Mouse (Mus musculus) forebrain, embryonic 13.5 days (tissue): ENCODE results near the gene Nsl1. TPM values are rescaled to one million over a fixed set of nuclear protein-coding genes. Genes with fewer than 3 reads are reported as not detected.

ENCODE experiments used
- ATAC-seq: fragments of 200-750 bp; cut with Nextera tagmentation; 2 replicates; pipeline ENCODE4 v1.8.0; 2017
- H3K27ac ChIP-seq: fragments of 300-500 bp; sonication (generic); 2 replicates; pipeline ENCODE4 v1.5.1; 2015; ENCODE audit warnings: inconsistent platforms, mild to moderate bottlenecking, moderate library complexity
- H3K27me3 ChIP-seq: fragments of 300-500 bp; sonication (generic); 2 replicates; pipeline ENCODE4 v1.6.1; 2015; ENCODE audit warnings: mild to moderate bottlenecking, inconsistent platforms
- H3K36me3 ChIP-seq: fragments of 300-500 bp; sonication (generic); 2 replicates; pipeline ENCODE4 v1.6.1; 2015; ENCODE audit warnings: mild to moderate bottlenecking, inconsistent platforms; ENCODE audit not compliant: poor library complexity, severe bottlenecking
- H3K4me1 ChIP-seq: fragments of 300-500 bp; sonication (generic); 2 replicates; pipeline ENCODE4 v1.6.1; 2015; ENCODE audit warnings: inconsistent platforms
- H3K4me2 ChIP-seq: fragments of 300-500 bp; sonication (generic); 2 replicates; pipeline ENCODE4 v1.6.1; 2015; ENCODE audit warnings: inconsistent platforms, mild to moderate bottlenecking, moderate library complexity
- H3K4me3 ChIP-seq: fragments of 300-500 bp; sonication (generic); 2 replicates; pipeline ENCODE4 v1.5.1; 2015; ENCODE audit warnings: mild to moderate bottlenecking, inconsistent platforms
- H3K9ac ChIP-seq: fragments of 300-500 bp; sonication (generic); 2 replicates; pipeline ENCODE4 v1.6.1; 2015; ENCODE audit warnings: mild to moderate bottlenecking, inconsistent platforms
- H3K9me3 ChIP-seq: fragments of 300-500 bp; sonication (generic); replicated peaks from 2 replicates; pipeline ENCODE4 v1.6.1; 2016; ENCODE audit warnings: inconsistent platforms
- WGBS: fragments of 180-500 bp; shearing (Covaris S2); methylation state at CpG from one replicate; pipeline ENCODE4 v1.1.7; 2015; 5-methylcytosine and 5-hydroxymethylcytosine counted together
- polyA plus RNA-seq: library from polyadenylated mRNA; unstranded; fragments of >200 nt; fragmentation: Nextera tagmentation; extraction: Ambion mirVana; gene quantifications from 2 replicates; pipeline ENCODE4 v1.2.1, GENCODE M21; 2015

Gene Nsl1
- polyA plus RNA-seq, 1 experiment from 2014 or later: 19.7 TPM

GRCm38 (mm10) chr1:191084951-191085559, 22.2 kb downstream of the Nsl1 start:
- H3K9me3 ChIP-seq: no peaks in the 10 kb centered on the region
- peaks cover 48% of the 10 kb centered on the region for H3K36me3 ChIP-seq
- no peak overlapping the region for H3K4me3 ChIP-seq
- no peaks in the 10 kb centered on the region for H3K27me3 ChIP-seq
- no peak overlapping the region for H3K4me2 ChIP-seq
- no peak overlapping the region for H3K9ac ChIP-seq
- H3K4me1 ChIP-seq: no peaks in the 10 kb centered on the region
- 70% methylated on average over 5 of the region's 5 CpGs for WGBS
- ATAC-seq: no peak
- H3K27ac ChIP-seq: no peak overlapping the region

GRCm38 (mm10) chr1:191085597-191085996, 22.8 kb downstream of the Nsl1 start:
- Histone ChIP-seq H3K27ac (no peak overlapping the region), H3K4me2 (no peak overlapping the region), H3K36me3 (peaks cover 43% of the 10 kb centered on the region), H3K9me3 (no peaks in the 10 kb centered on the region), H3K27me3 (no peaks in the 10 kb centered on the region), H3K4me1 (no peaks in the 10 kb centered on the region), H3K9ac (no peak overlapping the region), H3K4me3 (no peak overlapping the region)
- 79% methylated on average over 12 of the region's 12 CpGs for WGBS
- no peak for ATAC-seq

GRCm38 (mm10) chr1:191086304-191086878, 23.6 kb downstream of the Nsl1 start:
- H3K4me3 ChIP-seq: no peak overlapping the region
- H3K27me3 ChIP-seq: no peaks in the 10 kb centered on the region
- H3K4me1 ChIP-seq: no peaks in the 10 kb centered on the region
- H3K9me3 ChIP-seq: no peaks in the 10 kb centered on the region
- 87% methylated on average over 7 of the region's 7 CpGs for WGBS
- ATAC-seq: no peak
- no peak overlapping the region for H3K9ac ChIP-seq
- no peak overlapping the region for H3K4me2 ChIP-seq
- H3K27ac ChIP-seq: no peak overlapping the region
- peaks cover 38% of the 10 kb centered on the region for H3K36me3 ChIP-seq

- no peak for ATAC-seq
- Histone ChIP-seq H3K9me3 (no peaks in the 10 kb centered on the region), H3K9ac (no peak overlapping the region), H3K4me1 (no peaks in the 10 kb centered on the region), H3K36me3 (peaks cover 32% of the 10 kb centered on the region), H3K4me2 (no peak overlapping the region), H3K27ac (no peak overlapping the region), H3K27me3 (no peaks in the 10 kb centered on the region), H3K4me3 (no peak overlapping the region)
- WGBS: 84% methylated on average over 8 of the region's 8 CpGs
Measured at GRCm38 (mm10) chr1:191086960-191087359, 24.1 kb downstream of the Nsl1 start.

- no peak for ATAC-seq
- Histone ChIP-seq H3K27me3 (no peaks in the 10 kb centered on the region), H3K9ac (no peak overlapping the region), H3K36me3 (peaks cover 24% of the 10 kb centered on the region), H3K4me3 (no peak overlapping the region), H3K4me2 (no peak overlapping the region), H3K9me3 (no peaks in the 10 kb centered on the region), H3K27ac (no peak overlapping the region), H3K4me1 (no peaks in the 10 kb centered on the region)
- WGBS: 90% methylated on average over 5 of the region's 5 CpGs
Measured at GRCm38 (mm10) chr1:191087955-191088354, 25.1 kb downstream of the Nsl1 start.

GRCm38 (mm10) chr1:191089355-191089754, 26.5 kb downstream of the Nsl1 start:
- H3K27me3 ChIP-seq: no peaks in the 10 kb centered on the region
- H3K4me3 ChIP-seq: no peak overlapping the region
- ATAC-seq: no peak
- no peaks in the 10 kb centered on the region for H3K4me1 ChIP-seq
- peaks cover 12% of the 10 kb centered on the region for H3K36me3 ChIP-seq
- no peak overlapping the region for H3K4me2 ChIP-seq
- 78% methylated on average over 6 of the region's 6 CpGs for WGBS
- H3K27ac ChIP-seq: no peak overlapping the region
- no peaks in the 10 kb centered on the region for H3K9me3 ChIP-seq
- H3K9ac ChIP-seq: no peak overlapping the region

- peaks cover 5% of the 10 kb centered on the region for H3K27me3 ChIP-seq
- H3K4me3 ChIP-seq: no peak overlapping the region
- no peaks in the 10 kb centered on the region for H3K36me3 ChIP-seq
- 85% methylated on average over 8 of the region's 8 CpGs for WGBS
- no peak overlapping the region for H3K27ac ChIP-seq
- no peak for ATAC-seq
- H3K9ac ChIP-seq: no peak overlapping the region
- no peak overlapping the region for H3K4me2 ChIP-seq
- H3K4me1 ChIP-seq: no peaks in the 10 kb centered on the region
- H3K9me3 ChIP-seq: no peaks in the 10 kb centered on the region
Measured at GRCm38 (mm10) chr1:191092050-191092449, 29.2 kb downstream of the Nsl1 start.

- Histone ChIP-seq H3K9ac (no peak overlapping the region), H3K27ac (no peak overlapping the region), H3K9me3 (no peaks in the 10 kb centered on the region), H3K4me2 (no peak overlapping the region), H3K4me1 (peaks cover 10% of the 10 kb centered on the region; the same call in 1 of the 2 replicates), H3K36me3 (no peaks in the 10 kb centered on the region), H3K4me3 (no peak overlapping the region), H3K27me3 (peaks cover 14% of the 10 kb centered on the region)
- ATAC-seq: no peak
- WGBS: 82% methylated on average over 5 of the region's 5 CpGs
Measured at GRCm38 (mm10) chr1:191093578-191093977, 30.8 kb downstream of the Nsl1 start.

- Histone ChIP-seq H3K27me3 (peaks cover 29% of the 10 kb centered on the region), H3K4me2 (no peak overlapping the region), H3K36me3 (no peaks in the 10 kb centered on the region), H3K9ac (no peak overlapping the region), H3K27ac (no peak overlapping the region), H3K4me3 (no peak overlapping the region), H3K4me1 (peaks cover 12% of the 10 kb centered on the region; the same call in 1 of the 2 replicates), H3K9me3 (no peaks in the 10 kb centered on the region)
- 76% methylated on average over 9 of the region's 9 CpGs for WGBS
- no peak for ATAC-seq
Measured at GRCm38 (mm10) chr1:191095019-191095418, 32.2 kb downstream of the Nsl1 start.

GRCm38 (mm10) chr1:191096871-191097681, 34.3 kb downstream of the Nsl1 start:
- Histone ChIP-seq H3K4me2 (peak overlapping the region; percentile 99), H3K27ac (no peak overlapping the region), H3K9ac (peak overlapping the region; percentile 64; the same call in 1 of the 2 replicates), H3K9me3 (no peaks in the 10 kb centered on the region), H3K27me3 (peaks cover 36% of the 10 kb centered on the region), H3K36me3 (no peaks in the 10 kb centered on the region), H3K4me3 (peak overlapping the region; percentile 60), H3K4me1 (peaks cover 12% of the 10 kb centered on the region; the same call in 1 of the 2 replicates)
- ATAC-seq: peak; percentile 36; the same call in 1 of the 2 replicates
- 58% methylated on average over 14 of the region's 14 CpGs for WGBS

- peak within 1 kb of the TSS; percentile 64 for H3K9ac ChIP-seq
- H3K4me2 ChIP-seq: peak within 1 kb of the TSS; percentile 99
- H3K27me3 ChIP-seq: peaks cover 36% of the 10 kb centered on the region
- H3K9me3 ChIP-seq: no peaks in the 10 kb centered on the region
- H3K4me1 ChIP-seq: peaks cover 12% of the 10 kb centered on the region; the same call in 1 of the 2 replicates
- H3K4me3 ChIP-seq: peak within 1 kb of the TSS; percentile 60
- H3K27ac ChIP-seq: no peak within 1 kb of the TSS
- under 1% methylated on average over 73 of the region's 95 CpGs for WGBS
- no peaks in the 10 kb centered on the region for H3K36me3 ChIP-seq
- ATAC-seq: peak; percentile 75
Measured at GRCm38 (mm10) chr1:191097802-191098747, 35.3 kb downstream of the Nsl1 start, which contains the start of gene Batf3. Batf3 (plus strand) TSS chr1:191097847.
